Mouse (Mus musculus): ENCODE results near the gene Mpped2.

Mpped2 gene

GRCm38 (mm10) chr2:106857711-106858110, 164.6 kb downstream of the Mpped2 start:
- no peak for DNase-seq

DNA sequence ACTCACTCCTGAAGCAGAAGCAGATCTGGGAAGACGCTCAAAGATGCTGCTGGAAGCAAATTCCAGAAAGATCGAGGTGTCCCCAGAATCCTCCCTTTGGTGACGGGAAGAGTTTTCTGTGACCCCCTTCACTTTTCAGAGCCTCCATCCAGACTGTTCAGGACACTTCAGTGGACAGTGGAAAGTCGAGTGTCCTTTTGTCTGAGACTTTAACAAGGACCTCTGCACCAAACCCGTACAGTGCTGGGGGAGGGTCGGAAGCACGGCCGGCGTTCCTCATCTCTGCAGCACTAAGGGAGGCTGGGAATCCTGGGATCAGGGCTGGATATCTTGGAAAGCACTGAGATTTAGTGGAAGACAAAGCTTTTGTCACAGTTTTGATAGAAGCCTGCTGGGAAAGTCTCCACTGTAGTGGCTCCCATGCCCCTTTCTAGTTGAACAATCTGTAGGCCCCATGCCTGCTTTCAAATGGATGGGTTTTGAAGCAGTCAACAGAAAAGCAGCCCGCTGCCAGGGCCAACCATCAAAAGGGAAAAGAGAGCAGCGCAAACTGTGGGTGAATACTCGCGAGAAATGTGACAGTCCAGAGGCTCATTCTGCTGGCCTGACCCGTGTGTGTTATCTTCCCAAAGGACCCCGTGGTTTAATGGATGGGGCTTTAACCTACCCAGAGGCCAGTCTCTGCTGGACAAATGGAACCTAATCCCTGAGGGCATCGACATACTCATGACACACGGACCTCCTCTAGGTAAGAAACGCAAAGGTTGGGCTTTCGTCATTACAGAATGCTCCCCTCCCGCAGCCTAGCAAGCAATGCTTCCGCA, 168.0 kb downstream of the Mpped2 start:
- no peak for DNase-seq

- DNase-seq, result no peak
Observed at GRCm38 (mm10) chr2:106863050-106863653, 170.1 kb downstream of the Mpped2 start.

DNA sequence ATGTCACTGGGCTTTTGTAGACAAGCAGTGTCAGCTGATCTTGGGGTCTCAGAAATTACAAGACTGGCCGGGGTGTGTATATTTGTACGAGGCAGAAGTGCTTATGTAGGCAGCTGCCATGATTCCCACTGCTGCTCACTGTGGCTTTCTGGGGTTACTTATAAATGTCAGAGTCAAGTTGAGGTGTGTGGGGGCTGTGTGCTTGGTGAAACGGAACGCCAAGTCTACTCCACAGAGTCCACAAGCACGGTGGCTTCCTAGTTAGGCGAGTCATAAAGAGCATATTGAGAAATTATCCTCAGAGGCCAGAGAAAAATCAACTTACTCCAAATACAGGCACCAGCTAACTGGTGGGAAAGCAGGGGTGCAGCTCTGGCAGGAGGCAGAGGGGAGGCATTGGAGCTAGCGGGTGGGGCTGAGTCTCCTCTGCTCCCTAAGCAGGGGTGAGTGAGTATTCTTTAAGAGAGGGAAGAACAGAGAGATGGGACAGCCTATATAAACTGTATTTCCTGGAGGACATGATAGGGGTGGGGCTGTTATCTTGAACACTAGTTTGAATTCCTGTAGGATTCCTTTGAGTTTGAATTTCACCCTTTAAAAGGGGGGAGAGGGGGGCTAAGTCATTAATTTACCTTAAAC, 172.2 kb downstream of the Mpped2 start:
- DNase-seq, result no peak

- no peak for DNase-seq
Observed at GRCm38 (mm10) chr2:106866303-106866702, 173.2 kb downstream of the Mpped2 start.

DNA sequence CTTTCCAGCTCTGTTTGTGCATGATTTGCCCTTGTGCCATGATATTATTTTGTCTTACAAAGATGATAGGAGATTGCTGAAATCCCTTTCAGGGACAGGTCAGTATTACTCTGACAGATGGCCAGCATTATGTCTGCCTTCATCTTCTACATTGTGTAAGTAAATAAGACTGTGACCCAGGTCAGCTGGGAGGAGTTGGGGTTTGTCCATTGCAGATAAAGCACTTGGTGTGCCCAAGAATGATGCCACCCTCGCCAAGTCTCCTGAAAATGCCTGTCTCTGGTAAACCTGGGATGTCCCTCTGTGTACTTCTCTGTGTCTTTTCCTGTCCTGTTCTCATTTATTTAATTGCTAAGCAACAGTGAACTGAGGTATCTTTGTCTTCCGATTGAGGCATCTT, 177.8 kb downstream of the Mpped2 start:
- no peak for DNase-seq

DNA sequence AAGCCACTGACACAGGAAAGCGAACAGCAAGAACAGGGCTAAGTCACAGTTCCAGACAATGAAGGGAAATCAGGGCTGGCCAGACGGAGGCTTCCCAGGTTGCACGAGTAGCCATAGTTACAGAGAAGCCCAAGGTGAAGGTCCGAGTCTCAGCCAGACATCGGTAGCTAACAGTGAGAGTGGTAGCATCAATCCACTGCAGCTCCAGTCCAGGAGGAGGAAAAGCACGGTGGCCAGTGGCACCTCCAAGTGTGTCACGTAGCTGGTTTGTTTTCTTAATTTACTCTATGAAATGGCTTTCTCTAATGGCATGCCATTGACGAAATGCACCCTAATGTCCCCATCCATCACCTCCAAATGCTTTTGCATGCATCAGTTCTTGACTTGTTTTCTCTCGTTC, 180.1 kb downstream of the Mpped2 start:
- DNase-seq, result no peak

GRCm38 (mm10) chr2:106883390-106883789, 190.3 kb downstream of the Mpped2 start:
- no peak for DNase-seq

DNA sequence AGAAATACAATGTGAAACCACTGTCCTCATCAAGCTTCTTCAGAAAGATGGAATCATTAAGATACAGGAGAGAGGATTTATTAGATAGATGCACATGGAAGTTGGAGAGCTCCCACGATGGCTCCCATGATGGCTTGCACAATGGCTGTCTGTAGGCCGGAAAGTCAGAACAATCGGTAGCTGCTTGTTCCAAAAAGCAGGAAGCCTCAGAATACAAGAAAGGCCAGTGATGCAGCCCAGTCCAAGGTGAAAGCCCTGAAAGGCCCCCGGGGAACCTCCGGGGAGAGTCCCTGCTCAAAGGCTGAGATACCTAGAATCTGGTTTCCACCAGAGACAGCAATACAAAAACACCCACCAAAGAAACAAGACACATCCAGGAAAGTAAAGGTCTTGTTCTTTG, 195.1 kb downstream of the Mpped2 start:
- no peak for DNase-seq

- DNase-seq, result peak; percentile 68 to 73
Observed at GRCm38 (mm10) chr2:106889297-106890000, 196.4 kb downstream of the Mpped2 start.

- no peak for DNase-seq
Observed at GRCm38 (mm10) chr2:106893376-106893775, 200.3 kb downstream of the Mpped2 start.

- no peak for DNase-seq
Observed at GRCm38 (mm10) chr2:106895326-106896023, 202.4 kb downstream of the Mpped2 start.

- DNase-seq, result no peak
Observed at GRCm38 (mm10) chr2:106896024-106896384, 202.9 kb downstream of the Mpped2 start.

DNA sequence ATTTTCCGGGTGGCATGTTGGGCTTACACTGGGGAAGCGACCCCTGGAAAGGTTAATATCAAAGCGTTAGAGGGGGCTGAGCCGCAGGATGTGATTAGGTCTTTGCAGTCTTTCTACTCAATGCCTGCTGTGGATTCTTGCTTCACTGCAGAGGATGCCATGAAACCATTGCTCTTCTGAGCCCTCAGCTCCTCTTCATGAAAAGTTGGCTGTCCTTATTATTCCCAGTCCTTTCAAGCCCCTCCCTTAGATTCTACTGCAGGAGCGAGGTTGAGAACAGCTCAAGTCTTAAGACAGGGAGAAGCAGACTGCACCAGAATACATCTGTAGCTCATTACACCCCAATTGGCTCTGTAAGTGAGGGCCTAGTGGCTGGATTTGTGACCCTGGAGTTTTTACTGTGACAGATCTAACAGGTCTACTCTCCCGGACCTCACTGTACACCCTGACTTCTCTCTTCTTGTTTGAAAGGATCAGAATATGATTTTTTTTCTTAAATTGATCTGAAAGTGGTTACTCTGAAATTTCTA, 218.9 kb downstream of the Mpped2 start:
- no peak for DNase-seq

Measured in cerebellum, postnatal 14 days (tissue).